Mouse (Mus musculus) embryonic facial prominence, embryonic 14.5 days (tissue): ENCODE measurements around the gene Ttll5. TPM values are rescaled to one million over a fixed set of nuclear protein-coding genes. Genes with fewer than 3 reads are reported as not detected.

Experiments
- ATAC-seq: fragments of 200-750 bp; cut with Nextera tagmentation; 2 replicates; pipeline ENCODE4 v1.8.0; 2017; ENCODE audit warnings: low read depth, moderate number of reproducible peaks, moderate TSS enrichment
- DNase-seq: peaks from one replicate; pipeline ENCODE4 v3.0.0-alpha.2; 2015; ENCODE audit warnings: low spot score
- H3K27ac ChIP-seq: fragments of 300-500 bp; sonication (generic); replicated peaks from 2 replicates; pipeline ENCODE4 v1.5.1; 2014; ENCODE audit warnings: low read depth, mild to moderate bottlenecking, low read length, moderate library complexity
- H3K27me3 ChIP-seq: fragments of 300-500 bp; sonication (generic); replicated peaks from 2 replicates; pipeline ENCODE4 v1.6.1; 2014; ENCODE audit warnings: low read length; ENCODE audit not compliant: control insufficient read depth, insufficient read depth
- H3K36me3 ChIP-seq: fragments of 300-500 bp; sonication (generic); 2 replicates; pipeline ENCODE4 v1.6.1; 2014; ENCODE audit warnings: low read length, mixed read lengths; ENCODE audit not compliant: control insufficient read depth, insufficient read depth
- H3K4me1 ChIP-seq: fragments of 300-500 bp; sonication (generic); 2 replicates; pipeline ENCODE4 v1.6.1; 2014; ENCODE audit warnings: antibody characterized with exemption, low read length; ENCODE audit not compliant: control insufficient read depth, insufficient read depth
- H3K4me2 ChIP-seq: fragments of 300-500 bp; sonication (generic); 2 replicates; pipeline ENCODE4 v1.6.1; 2014; ENCODE audit warnings: low read depth, mild to moderate bottlenecking, low read length, moderate library complexity, mixed read lengths
- H3K4me3 ChIP-seq: fragments of 300-500 bp; sonication (generic); 2 replicates; pipeline ENCODE4 v1.5.1; 2014; ENCODE audit warnings: low read depth, mild to moderate bottlenecking, low read length
- H3K9ac ChIP-seq: fragments of 300-500 bp; sonication (generic); 2 replicates; pipeline ENCODE4 v1.6.1; 2014; ENCODE audit warnings: low read depth, mild to moderate bottlenecking, low read length, moderate library complexity, mixed read lengths
- H3K9me3 ChIP-seq: fragments of 300-500 bp; sonication (generic); 2 replicates; pipeline ENCODE4 v1.6.1; 2016; ENCODE audit warnings: low read length; ENCODE audit not compliant: control insufficient read depth
- WGBS: fragments of 180-500 bp; shearing (Covaris S2); extraction: QIAGEN DNeasy Blood & Tissue Kit; methylation state at CpG from one replicate; pipeline ENCODE4 v1.1.7; 2014; 5-methylcytosine and 5-hydroxymethylcytosine counted together
- polyA plus RNA-seq: library from polyadenylated mRNA; unstranded; fragments of >200 nt; fragmentation: Nextera tagmentation; extraction: Ambion mirVana; gene quantifications from 2 replicates; pipeline ENCODE4 v1.2.1, GENCODE M21; 2014

Ttll5 gene
- polyA plus RNA-seq, 1 experiment from 2014 or later, result 12.4 TPM

- DNase-seq (no peak), ATAC-seq (no peak)
- 85% methylated on average over 12 of the region's 12 CpGs for WGBS
- H3K4me3 ChIP-seq, result no peak overlapping the region
- H3K4me1 ChIP-seq, result peaks cover 9% of the 10 kb centered on the region
- H3K27ac ChIP-seq, result no peak overlapping the region
- 0 out of 2 replicates have a peak overlapping the region, but pooled peaks have one; percentile 72 for H3K4me2 ChIP-seq
- no peak overlapping the region for H3K9ac ChIP-seq
- no peaks in the 10 kb centered on the region for H3K9me3 ChIP-seq
- peaks cover 14% of the 10 kb centered on the region for H3K36me3 ChIP-seq
- no peaks in the 10 kb centered on the region for H3K27me3 ChIP-seq
These were observed 250.2 kb downstream of the Ttll5 start for GRCm38 (mm10) chr12:86074681-86075080.

DNA sequence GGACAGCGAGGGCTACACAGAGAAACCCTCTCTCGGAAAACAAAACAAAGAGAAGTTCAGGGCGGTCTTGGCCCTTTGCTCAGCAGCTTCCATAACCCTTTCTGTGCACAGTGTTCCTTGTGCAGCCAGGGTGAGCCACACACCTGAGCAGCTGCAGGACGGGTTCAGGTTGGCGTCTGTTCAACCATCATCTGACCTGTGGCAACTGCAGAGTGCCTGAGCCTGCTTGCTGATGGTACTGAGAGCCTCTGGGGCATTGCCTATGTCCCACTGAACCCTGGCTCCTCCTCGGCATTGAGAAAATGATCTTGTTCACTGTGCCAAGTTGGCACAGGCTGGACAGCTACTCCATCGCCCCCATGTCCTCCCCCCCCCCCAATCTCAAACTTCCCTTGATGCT is 250.9 kb downstream of the Ttll5 start:
- peak overlapping the region; percentile 81; the same call in 1 of the 2 replicates for H3K9ac ChIP-seq
- peak overlapping the region; percentile 72 for H3K4me2 ChIP-seq
- ATAC-seq (no peak), DNase-seq (no peak)
- peaks cover 9% of the 10 kb centered on the region for H3K4me1 ChIP-seq
- H3K36me3 ChIP-seq, result peaks cover 14% of the 10 kb centered on the region
- no peak overlapping the region for H3K27ac ChIP-seq
- 91% methylated on average over 7 of the region's 7 CpGs for WGBS
- peak overlapping the region; percentile 52 for H3K4me3 ChIP-seq
- H3K9me3 ChIP-seq, result no peaks in the 10 kb centered on the region
- H3K27me3 ChIP-seq, result no peaks in the 10 kb centered on the region

GRCm38 (mm10) chr12:86076321-86076901 is 252.0 kb downstream of the Ttll5 start:
- Histone ChIP-seq H3K27ac (no peak overlapping the region), H3K4me3 (peak overlapping the region; percentile 52), H3K4me2 (peak overlapping the region; percentile 72), H3K27me3 (no peaks in the 10 kb centered on the region), H3K36me3 (peaks cover 14% of the 10 kb centered on the region), H3K4me1 (peaks cover 9% of the 10 kb centered on the region), H3K9ac (peak overlapping the region; percentile 81), H3K9me3 (no peaks in the 10 kb centered on the region)
- DNase-seq (peak; percentile 46), ATAC-seq (no peak)
- 7% methylated on average over 13 of the region's 13 CpGs for WGBS

GRCm38 (mm10) chr12:86077322-86077721 is 252.9 kb downstream of the Ttll5 start:
- peak overlapping the region; percentile 98 for H3K27ac ChIP-seq
- H3K4me3 ChIP-seq, result peak overlapping the region; percentile 52
- H3K4me2 ChIP-seq, result peak overlapping the region; percentile 72
- no peaks in the 10 kb centered on the region for H3K27me3 ChIP-seq
- H3K4me1 ChIP-seq, result peaks cover 9% of the 10 kb centered on the region
- H3K9me3 ChIP-seq, result no peaks in the 10 kb centered on the region
- DNase-seq (no peak), ATAC-seq (no peak)
- WGBS, result 13% methylated on average over 8 of the region's 8 CpGs
- H3K9ac ChIP-seq, result peak overlapping the region; percentile 81
- H3K36me3 ChIP-seq, result peaks cover 6% of the 10 kb centered on the region; the same call in 1 of the 2 replicates

- WGBS, result 10% methylated on average over 11 of the region's 11 CpGs
- Histone ChIP-seq H3K9ac (peak overlapping the region; percentile 81), H3K4me3 (peak overlapping the region; percentile 52), H3K9me3 (no peaks in the 10 kb centered on the region), H3K4me2 (peak overlapping the region; percentile 72), H3K4me1 (peaks cover 9% of the 10 kb centered on the region), H3K27me3 (no peaks in the 10 kb centered on the region), H3K36me3 (0 out of 2 replicates have a peak, but pooled peaks cover 4% of the 10 kb centered on the region), H3K27ac (peak overlapping the region; percentile 98)
- no peak for ATAC-seq
- no peak for DNase-seq
These were observed 253.3 kb downstream of the Ttll5 start for GRCm38 (mm10) chr12:86077736-86078135.

DNA sequence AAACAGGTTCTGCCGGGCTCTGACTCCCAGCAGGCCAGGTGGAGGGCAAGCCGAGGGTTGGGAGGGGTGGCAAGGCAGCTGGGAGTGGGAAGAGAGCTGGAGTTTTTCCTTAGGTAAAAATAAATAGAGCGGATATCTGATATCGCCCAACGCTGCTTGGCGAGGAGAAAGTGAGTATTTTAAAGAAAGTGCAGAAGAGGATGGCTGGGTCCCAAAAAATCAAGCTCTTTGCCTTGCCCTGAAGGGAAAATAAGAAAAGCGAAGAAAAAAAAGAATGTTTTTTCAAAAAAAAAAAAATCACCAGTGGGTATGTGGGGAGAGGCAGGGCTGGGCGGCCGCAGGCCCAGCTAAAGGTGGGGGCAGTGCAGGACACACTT is 253.7 kb downstream of the Ttll5 start:
- H3K4me3 ChIP-seq, result peak overlapping the region; percentile 52
- H3K9ac ChIP-seq, result peak overlapping the region; percentile 81
- peak overlapping the region; percentile 72 for H3K4me2 ChIP-seq
- H3K9me3 ChIP-seq, result no peaks in the 10 kb centered on the region
- H3K36me3 ChIP-seq, result 0 out of 2 replicates have a peak, but pooled peaks cover 4% of the 10 kb centered on the region
- WGBS, result 6% methylated on average over 9 of the region's 9 CpGs
- H3K27ac ChIP-seq, result peak overlapping the region; percentile 98
- no peaks in the 10 kb centered on the region for H3K27me3 ChIP-seq
- H3K4me1 ChIP-seq, result peaks cover 12% of the 10 kb centered on the region
- peak; percentile 46 for DNase-seq
- ATAC-seq, result no peak

GRCm38 (mm10) chr12:86078553-86079201 is 254.2 kb downstream of the Ttll5 start, which contains the start of gene Tgfb3:
TSS of gene Tgfb3 (minus strand) at chr12:86079041.
- peak within 1 kb of the TSS; percentile 81 for H3K9ac ChIP-seq
- 1% methylated on average over 25 of the region's 25 CpGs for WGBS
- H3K4me1 ChIP-seq, result peaks cover 15% of the 10 kb centered on the region
- H3K9me3 ChIP-seq, result no peaks in the 10 kb centered on the region
- peak within 1 kb of the TSS; percentile 52 for H3K4me3 ChIP-seq
- H3K27me3 ChIP-seq, result no peaks in the 10 kb centered on the region
- H3K27ac ChIP-seq, result peak within 1 kb of the TSS; percentile 98
- no peaks in the 10 kb centered on the region for H3K36me3 ChIP-seq
- peak within 1 kb of the TSS; percentile 72 for H3K4me2 ChIP-seq
- ATAC-seq (peak; percentile 86), DNase-seq (peak; percentile 95)

- Histone ChIP-seq H3K27ac (peak overlapping the region; percentile 98), H3K27me3 (no peaks in the 10 kb centered on the region), H3K4me2 (peak overlapping the region; percentile 72), H3K9ac (peak overlapping the region; percentile 81), H3K9me3 (no peaks in the 10 kb centered on the region), H3K4me1 (peaks cover 15% of the 10 kb centered on the region), H3K4me3 (peak overlapping the region; percentile 52), H3K36me3 (no peaks in the 10 kb centered on the region)
- 1% methylated on average over 29 of the region's 31 CpGs for WGBS
- ATAC-seq, result peak; percentile 81
- peak; percentile 93 for DNase-seq
These were observed 254.8 kb downstream of the Ttll5 start for GRCm38 (mm10) chr12:86079202-86079667.
